Mouse (Mus musculus): ENCODE measurements at regions not wholly inside any gene's neighbourhood (a gene's known extent, or its start where the extent isn't known, plus 50 kb on each side); places are given as distances from the start of the nearest gene placed in this dataset.

- ATAC-seq (ENCODE audit: low FRiP score, low read depth) = no peak
- no peak overlapping the region for H3K9ac ChIP-seq (replicated peaks)
- H3K27ac ChIP-seq (replicated peaks) = no peak overlapping the region
- H3K36me3 ChIP-seq = no peaks in the 10 kb centered on the region
- H3K4me1 ChIP-seq = no peaks in the 10 kb centered on the region
- peaks cover 17% of the 10 kb centered on the region for H3K27me3 ChIP-seq
- no peak overlapping the region for H3K4me2 ChIP-seq (replicated peaks)
- H3K9me3 ChIP-seq = no peaks in the 10 kb centered on the region
- H3K4me3 ChIP-seq = no peak overlapping the region
- WGBS = 76% methylated on average over 6 of the region's 6 CpGs
Observed at GRCm38 (mm10) chr16:5445776-5446175, 190.0 kb upstream of the Eef2kmt start.

DNA sequence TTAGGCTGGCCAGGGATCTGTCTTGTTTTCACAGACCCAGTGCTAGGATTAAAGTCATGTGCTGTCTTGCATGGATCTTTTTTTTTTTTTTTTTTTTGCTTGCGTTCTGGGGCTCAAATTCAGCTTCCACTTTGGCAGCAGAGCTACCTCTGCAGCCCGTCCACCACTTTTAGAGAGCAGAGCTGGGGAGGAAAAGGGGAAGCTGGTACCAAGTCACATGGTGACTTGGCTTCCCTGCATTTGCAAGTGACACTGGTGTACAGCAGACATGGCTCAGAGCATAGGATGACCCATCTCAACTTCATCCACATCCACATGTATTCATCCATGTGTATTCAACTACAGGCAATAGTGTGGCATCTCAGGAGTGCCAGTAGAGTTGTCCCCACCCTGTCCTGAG, 189.0 kb upstream of the Eef2kmt start:
- Histone ChIP-seq H3K9ac (replicated peaks) (no peak overlapping the region), H3K9me3 (no peaks in the 10 kb centered on the region), H3K27ac (replicated peaks) (no peak overlapping the region), H3K4me2 (replicated peaks) (no peak overlapping the region), H3K27me3 (peaks cover 16% of the 10 kb centered on the region), H3K36me3 (no peaks in the 10 kb centered on the region), H3K4me3 (no peak overlapping the region), H3K4me1 (no peaks in the 10 kb centered on the region)
- no peak for ATAC-seq (ENCODE audit: low FRiP score, low read depth)
- 66% methylated on average over 2 of the region's 2 CpGs for WGBS

DNA sequence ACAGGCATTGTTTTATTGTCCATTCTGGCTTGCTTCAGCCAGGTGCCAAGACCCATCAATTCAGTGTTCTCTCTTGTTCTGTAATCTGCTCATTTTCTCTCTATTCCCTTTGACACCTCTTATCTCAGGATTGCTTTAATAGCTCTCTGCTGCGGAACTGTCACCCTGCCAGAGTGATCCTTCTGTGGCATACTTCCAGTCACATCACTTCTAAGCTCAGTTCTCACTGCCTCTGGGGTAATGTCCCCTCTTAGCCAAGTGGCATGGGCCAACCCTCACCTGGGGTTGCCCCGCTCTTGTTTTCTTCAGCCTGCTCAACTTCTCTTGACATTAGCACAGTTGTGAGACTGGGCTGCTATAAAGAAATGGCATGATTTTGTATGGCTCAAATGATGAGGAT, 183.9 kb upstream of the Eef2kmt start:
- Histone ChIP-seq H3K9ac (replicated peaks) (no peak overlapping the region), H3K27me3 (no peaks in the 10 kb centered on the region), H3K36me3 (no peaks in the 10 kb centered on the region), H3K4me2 (replicated peaks) (no peak overlapping the region), H3K4me1 (no peaks in the 10 kb centered on the region), H3K27ac (replicated peaks) (no peak overlapping the region), H3K9me3 (no peaks in the 10 kb centered on the region), H3K4me3 (no peak overlapping the region)
- WGBS = 80% methylated on average over 2 of the region's 2 CpGs
- ATAC-seq (ENCODE audit: low FRiP score, low read depth) = no peak

GRCm38 (mm10) chr16:5438405-5438804, 182.6 kb upstream of the Eef2kmt start:
- H3K27me3 ChIP-seq = no peaks in the 10 kb centered on the region
- 87% methylated on average over 2 of the region's 2 CpGs for WGBS
- no peak for ATAC-seq (ENCODE audit: low FRiP score, low read depth)
- H3K9ac ChIP-seq (replicated peaks) = no peak overlapping the region
- H3K9me3 ChIP-seq = no peaks in the 10 kb centered on the region
- no peaks in the 10 kb centered on the region for H3K4me1 ChIP-seq
- H3K27ac ChIP-seq (replicated peaks) = no peak overlapping the region
- no peak overlapping the region for H3K4me3 ChIP-seq
- H3K36me3 ChIP-seq = no peaks in the 10 kb centered on the region
- H3K4me2 ChIP-seq (replicated peaks) = no peak overlapping the region

DNA sequence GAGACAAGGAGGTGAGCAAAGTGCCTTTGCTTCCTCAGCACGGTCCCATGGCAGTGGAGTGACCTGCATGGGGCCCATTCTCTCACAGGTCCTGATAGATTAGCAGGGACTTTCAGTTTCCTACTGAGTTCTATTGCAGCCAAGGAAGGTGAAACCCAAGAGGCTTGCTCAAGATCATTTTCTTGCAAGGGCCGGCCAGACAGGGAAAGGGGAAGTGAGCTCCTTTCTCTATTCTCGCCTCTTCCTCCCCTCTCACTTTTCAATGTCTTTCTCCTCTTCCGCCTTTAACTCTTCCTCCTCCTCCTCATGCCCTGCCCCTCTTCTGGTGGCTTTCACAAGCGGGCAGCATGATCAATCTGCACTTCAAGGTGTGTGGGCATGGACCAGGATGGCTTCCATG, 175.9 kb upstream of the Eef2kmt start:
- Histone ChIP-seq H3K4me3 (no peak overlapping the region), H3K27ac (replicated peaks) (no peak overlapping the region), H3K4me2 (replicated peaks) (no peak overlapping the region), H3K4me1 (no peaks in the 10 kb centered on the region), H3K9ac (replicated peaks) (no peak overlapping the region), H3K9me3 (no peaks in the 10 kb centered on the region), H3K27me3 (no peaks in the 10 kb centered on the region), H3K36me3 (no peaks in the 10 kb centered on the region)
- 69% methylated on average over 5 of the region's 5 CpGs for WGBS
- ATAC-seq (ENCODE audit: low FRiP score, low read depth) = no peak

DNA sequence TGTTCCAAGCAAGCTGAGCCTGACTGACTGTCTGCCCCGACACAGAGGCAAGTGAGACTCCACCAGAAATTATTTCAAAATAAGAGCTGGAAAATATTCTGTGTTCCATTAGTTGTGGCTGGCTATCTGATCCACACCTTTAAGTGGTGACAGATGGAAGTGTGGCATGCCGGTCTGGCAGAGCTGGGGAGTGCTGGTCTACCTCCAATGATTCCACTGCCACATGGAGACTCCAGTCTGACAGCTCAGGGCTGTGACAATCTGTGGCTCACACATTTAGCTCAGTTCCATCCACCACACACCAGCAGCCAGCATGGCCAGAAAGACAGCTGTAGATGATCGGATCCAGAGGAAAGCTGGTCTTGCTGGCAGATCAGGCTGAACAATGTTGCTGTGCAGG, 175.3 kb upstream of the Eef2kmt start:
- H3K9me3 ChIP-seq = no peaks in the 10 kb centered on the region
- no peak overlapping the region for H3K4me3 ChIP-seq
- ATAC-seq (ENCODE audit: low FRiP score, low read depth) = no peak
- H3K4me1 ChIP-seq = no peaks in the 10 kb centered on the region
- no peak overlapping the region for H3K9ac ChIP-seq (replicated peaks)
- H3K4me2 ChIP-seq (replicated peaks) = no peak overlapping the region
- H3K27ac ChIP-seq (replicated peaks) = no peak overlapping the region
- no peaks in the 10 kb centered on the region for H3K36me3 ChIP-seq
- 82% methylated on average over 3 of the region's 3 CpGs for WGBS
- no peaks in the 10 kb centered on the region for H3K27me3 ChIP-seq

DNA sequence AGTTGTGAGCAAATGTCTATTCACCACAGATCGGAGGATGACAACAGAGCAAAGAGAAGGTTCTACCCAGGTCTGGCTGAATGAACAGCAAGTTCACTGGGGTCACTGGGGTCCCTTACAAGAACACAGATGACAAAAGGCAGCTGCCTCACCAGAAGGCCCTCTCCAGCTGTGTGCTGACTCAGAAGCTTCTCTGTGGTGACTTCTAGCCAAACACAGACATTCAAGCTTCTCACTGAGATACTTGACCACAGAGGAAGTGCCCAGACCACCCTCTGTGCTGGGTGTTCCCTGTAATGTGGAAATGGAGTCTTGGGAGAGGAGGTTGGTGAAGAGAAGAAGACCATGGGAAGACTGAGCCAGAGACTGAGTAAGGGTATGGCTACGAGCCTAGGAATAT, 173.7 kb upstream of the Eef2kmt start:
- H3K36me3 ChIP-seq = no peaks in the 10 kb centered on the region
- no peaks in the 10 kb centered on the region for H3K9me3 ChIP-seq
- no peaks in the 10 kb centered on the region for H3K4me1 ChIP-seq
- 66% methylated on average over 2 of the region's 2 CpGs for WGBS
- no peak for ATAC-seq (ENCODE audit: low FRiP score, low read depth)
- no peak overlapping the region for H3K27ac ChIP-seq (replicated peaks)
- H3K4me2 ChIP-seq (replicated peaks) = no peak overlapping the region
- H3K9ac ChIP-seq (replicated peaks) = no peak overlapping the region
- no peak overlapping the region for H3K4me3 ChIP-seq
- no peaks in the 10 kb centered on the region for H3K27me3 ChIP-seq

GRCm38 (mm10) chr16:5425908-5426307, 170.1 kb upstream of the Eef2kmt start:
- ATAC-seq (ENCODE audit: low FRiP score, low read depth) = no peak
- no peaks in the 10 kb centered on the region for H3K9me3 ChIP-seq
- no peaks in the 10 kb centered on the region for H3K27me3 ChIP-seq
- H3K27ac ChIP-seq (replicated peaks) = no peak overlapping the region
- no peak overlapping the region for H3K4me2 ChIP-seq (replicated peaks)
- H3K4me3 ChIP-seq = no peak overlapping the region
- H3K9ac ChIP-seq (replicated peaks) = no peak overlapping the region
- no peaks in the 10 kb centered on the region for H3K4me1 ChIP-seq
- H3K36me3 ChIP-seq = no peaks in the 10 kb centered on the region
- 79% methylated on average over 2 of the region's 2 CpGs for WGBS

GRCm38 (mm10) chr16:5422041-5422440, 166.3 kb upstream of the Eef2kmt start:
- no peak overlapping the region for H3K4me2 ChIP-seq (replicated peaks)
- no peak overlapping the region for H3K27ac ChIP-seq (replicated peaks)
- H3K36me3 ChIP-seq = no peaks in the 10 kb centered on the region
- no peaks in the 10 kb centered on the region for H3K9me3 ChIP-seq
- no peaks in the 10 kb centered on the region for H3K27me3 ChIP-seq
- ATAC-seq (ENCODE audit: low FRiP score, low read depth) = no peak
- no peaks in the 10 kb centered on the region for H3K4me1 ChIP-seq
- no peak overlapping the region for H3K4me3 ChIP-seq
- no peak overlapping the region for H3K9ac ChIP-seq (replicated peaks)
- WGBS = 88% methylated on average over 6 of the region's 6 CpGs

- H3K4me1 ChIP-seq = no peaks in the 10 kb centered on the region
- H3K4me2 ChIP-seq (replicated peaks) = no peak overlapping the region
- ATAC-seq (ENCODE audit: low FRiP score, low read depth) = no peak
- no peaks in the 10 kb centered on the region for H3K9me3 ChIP-seq
- H3K27ac ChIP-seq (replicated peaks) = no peak overlapping the region
- no peaks in the 10 kb centered on the region for H3K36me3 ChIP-seq
- H3K9ac ChIP-seq (replicated peaks) = no peak overlapping the region
- H3K27me3 ChIP-seq = no peaks in the 10 kb centered on the region
- no peak overlapping the region for H3K4me3 ChIP-seq
- 77% methylated on average over 5 of the region's 5 CpGs for WGBS
Observed at GRCm38 (mm10) chr16:5421591-5421990, 165.8 kb upstream of the Eef2kmt start.

GRCm38 (mm10) chr16:5419467-5419866, 163.7 kb upstream of the Eef2kmt start:
- Histone ChIP-seq H3K4me3 (no peak overlapping the region), H3K4me1 (no peaks in the 10 kb centered on the region), H3K36me3 (no peaks in the 10 kb centered on the region), H3K27ac (replicated peaks) (no peak overlapping the region), H3K9me3 (no peaks in the 10 kb centered on the region), H3K27me3 (no peaks in the 10 kb centered on the region; the same call in 1 of the 2 replicates), H3K9ac (replicated peaks) (no peak overlapping the region), H3K4me2 (replicated peaks) (no peak overlapping the region)
- ATAC-seq (ENCODE audit: low FRiP score, low read depth) = no peak
- WGBS = 77% methylated on average over 3 of the region's 3 CpGs

DNA sequence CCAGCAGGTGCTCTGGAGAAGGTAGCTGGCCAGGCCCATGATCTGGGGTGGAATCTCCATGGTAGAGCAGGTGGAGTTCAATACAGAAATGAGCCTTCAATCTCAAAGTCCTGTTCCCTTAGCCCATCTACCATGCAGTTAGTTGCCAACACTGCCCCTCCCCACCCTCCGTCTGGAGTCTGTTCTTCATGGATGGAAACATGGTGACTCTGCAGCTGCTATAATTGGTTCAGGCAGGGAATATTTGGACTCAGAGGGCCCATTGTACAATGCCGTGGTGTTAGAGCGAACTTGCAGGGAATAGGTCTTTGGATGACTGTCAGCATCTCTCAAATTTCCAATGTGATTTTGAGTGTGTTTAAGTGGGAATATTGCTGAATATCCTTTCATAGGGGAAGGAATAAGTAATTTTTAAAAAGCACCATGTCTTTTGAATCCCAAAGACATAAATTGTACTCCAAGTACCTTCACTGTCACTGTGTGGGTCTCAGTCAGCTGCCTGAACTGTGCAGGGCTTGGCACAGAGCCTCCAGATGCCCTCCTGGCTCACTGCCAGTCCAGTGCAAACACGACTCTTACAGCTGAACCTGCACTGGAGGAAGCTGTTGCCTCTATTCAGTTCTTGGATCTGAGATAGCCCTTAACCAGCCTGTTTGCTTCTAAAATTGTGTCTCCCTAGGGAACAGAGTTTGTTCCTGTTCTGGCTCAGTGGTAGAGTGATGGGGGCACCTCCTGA, 162.8 kb upstream of the Eef2kmt start:
- 76% methylated on average over 4 of the region's 4 CpGs for WGBS
- no peak for ATAC-seq (ENCODE audit: low FRiP score, low read depth)
- H3K4me2 ChIP-seq (replicated peaks) = no peak overlapping the region

GRCm38 (mm10) chr16:5415310-5415709, 159.5 kb upstream of the Eef2kmt start:
- Histone ChIP-seq H3K27ac (replicated peaks) (no peak overlapping the region), H3K27me3 (peaks cover 6% of the 10 kb centered on the region; the same call in 1 of the 2 replicates), H3K9ac (replicated peaks) (no peak overlapping the region), H3K9me3 (no peaks in the 10 kb centered on the region), H3K36me3 (no peaks in the 10 kb centered on the region), H3K4me1 (0 out of 2 replicates have a peak, but pooled peaks cover 5% of the 10 kb centered on the region), H3K4me3 (no peak overlapping the region), H3K4me2 (replicated peaks) (no peak overlapping the region)
- no peak for ATAC-seq (ENCODE audit: low FRiP score, low read depth)
- 77% methylated on average over 4 of the region's 4 CpGs for WGBS

More for the DNA sequence above, 162.8 kb upstream of the Eef2kmt start:
- Histone ChIP-seq H3K27ac (replicated peaks) (no peak overlapping the region), H3K27me3 (peaks cover 4% of the 10 kb centered on the region; the same call in 1 of the 2 replicates), H3K36me3 (no peaks in the 10 kb centered on the region), H3K9me3 (no peaks in the 10 kb centered on the region), H3K9ac (replicated peaks) (no peak overlapping the region), H3K4me1 (no peaks in the 10 kb centered on the region), H3K4me3 (no peak overlapping the region)

Data from midbrain, embryonic 12.5 days (tissue).